Mouse (Mus musculus): ENCODE data around the gene Treml4. TPM values are rescaled to one million over a fixed set of nuclear protein-coding genes. Genes with fewer than 3 reads are reported as not detected.

The Treml4 gene
- polyA plus RNA-seq (2012; rRNA removed): 0.16 TPM in 1 of 2 replicates, not detected in the other

GRCm38 (mm10) chr17:48263741-48264362, at the start of gene Treml4:
Treml4 (plus strand) TSS chr17:48264295.
- Histone ChIP-seq H3K4me1 (ENCODE audit: control insufficient read depth, insufficient read depth, low read length) (no peaks in the 10 kb centered on the region), H3K27ac (ENCODE audit: control insufficient read depth, insufficient read depth, low read depth, low read length) (no peak within 1 kb of the TSS), H3K27me3 (ENCODE audit: control insufficient read depth, insufficient read depth, low read length) (no peaks in the 10 kb centered on the region), H3K4me3 (ENCODE audit: control insufficient read depth, low read depth, low read length) (no peak within 1 kb of the TSS), H3K36me3 (ENCODE audit: control insufficient read depth, insufficient read depth, low read length) (no peaks in the 10 kb centered on the region)
- TF ChIP-seq CTCF (IDR thresholded peaks at IDR 0.05; ENCODE audit: control insufficient read depth, insufficient read depth, insufficient replicate concordance, low read depth, low read length) (no peak), POLR2A (IDR thresholded peaks at IDR 0.05; ENCODE audit: control insufficient read depth, low read depth, low read length) (no peak)

- no peaks in the 10 kb centered on the region for H3K4me1 ChIP-seq (ENCODE audit: control insufficient read depth, insufficient read depth, low read length)
- no peak overlapping the region for H3K27ac ChIP-seq (ENCODE audit: control insufficient read depth, insufficient read depth, low read depth, low read length)
- H3K27me3 ChIP-seq (ENCODE audit: control insufficient read depth, insufficient read depth, low read length): no peaks in the 10 kb centered on the region
- H3K4me3 ChIP-seq (ENCODE audit: control insufficient read depth, low read depth, low read length): no peak overlapping the region
- no peak for TF ChIP-seq CTCF (IDR thresholded peaks at IDR 0.05; ENCODE audit: control insufficient read depth, insufficient read depth, insufficient replicate concordance, low read depth, low read length)
- no peak for TF ChIP-seq POLR2A (IDR thresholded peaks at IDR 0.05; ENCODE audit: control insufficient read depth, low read depth, low read length)
- no peaks in the 10 kb centered on the region for H3K36me3 ChIP-seq (ENCODE audit: control insufficient read depth, insufficient read depth, low read length)
Observed at GRCm38 (mm10) chr17:48215429-48215828, 48.7 kb upstream of the Treml4 start.

GRCm38 (mm10) chr17:48230680-48231079, 33.4 kb upstream of the Treml4 start:
- H3K27ac ChIP-seq (ENCODE audit: control insufficient read depth, insufficient read depth, low read depth, low read length): no peak overlapping the region
- no peak overlapping the region for H3K4me3 ChIP-seq (ENCODE audit: control insufficient read depth, low read depth, low read length)
- H3K4me1 ChIP-seq (ENCODE audit: control insufficient read depth, insufficient read depth, low read length): no peaks in the 10 kb centered on the region; the same call in 1 of the 2 replicates
- no peak for TF ChIP-seq CTCF (IDR thresholded peaks at IDR 0.05; ENCODE audit: control insufficient read depth, insufficient read depth, insufficient replicate concordance, low read depth, low read length)
- no peak for TF ChIP-seq POLR2A (IDR thresholded peaks at IDR 0.05; ENCODE audit: control insufficient read depth, low read depth, low read length)
- H3K36me3 ChIP-seq (ENCODE audit: control insufficient read depth, insufficient read depth, low read length): no peaks in the 10 kb centered on the region
- no peaks in the 10 kb centered on the region for H3K27me3 ChIP-seq (ENCODE audit: control insufficient read depth, insufficient read depth, low read length)

- Histone ChIP-seq H3K27ac (ENCODE audit: control insufficient read depth, insufficient read depth, low read depth, low read length) (no peak within 1 kb of the TSS), H3K36me3 (ENCODE audit: control insufficient read depth, insufficient read depth, low read length) (no peaks in the 10 kb centered on the region), H3K4me3 (ENCODE audit: control insufficient read depth, low read depth, low read length) (peak within 1 kb of the TSS; percentile 70), H3K4me1 (ENCODE audit: control insufficient read depth, insufficient read depth, low read length) (no peaks in the 10 kb centered on the region; the same call in 1 of the 2 replicates), H3K27me3 (ENCODE audit: control insufficient read depth, insufficient read depth, low read length) (no peaks in the 10 kb centered on the region)
- TF ChIP-seq CTCF (IDR thresholded peaks at IDR 0.05; ENCODE audit: control insufficient read depth, insufficient read depth, insufficient replicate concordance, low read depth, low read length) (no peak), POLR2A (IDR thresholded peaks at IDR 0.05; ENCODE audit: control insufficient read depth, low read depth, low read length) (no peak)
Observed at GRCm38 (mm10) chr17:48232518-48232917, 31.6 kb upstream of the Treml4 start, which contains the start of gene Trem1. Trem1 (plus strand) TSS chr17:48232768.

- Histone ChIP-seq H3K36me3 (ENCODE audit: control insufficient read depth, insufficient read depth, low read length) (no peaks in the 10 kb centered on the region), H3K27me3 (ENCODE audit: control insufficient read depth, insufficient read depth, low read length) (no peaks in the 10 kb centered on the region), H3K27ac (ENCODE audit: control insufficient read depth, insufficient read depth, low read depth, low read length) (no peak overlapping the region), H3K4me3 (ENCODE audit: control insufficient read depth, low read depth, low read length) (peak overlapping the region; percentile 62), H3K4me1 (ENCODE audit: control insufficient read depth, insufficient read depth, low read length) (no peaks in the 10 kb centered on the region; the same call in 1 of the 2 replicates)
- TF ChIP-seq POLR2A (IDR thresholded peaks at IDR 0.05; ENCODE audit: control insufficient read depth, low read depth, low read length) (no peak), CTCF (IDR thresholded peaks at IDR 0.05; ENCODE audit: control insufficient read depth, insufficient read depth, insufficient replicate concordance, low read depth, low read length) (no peak)
Observed at GRCm38 (mm10) chr17:48233789-48234188, 30.3 kb upstream of the Treml4 start.

- TF ChIP-seq POLR2A (IDR thresholded peaks at IDR 0.05; ENCODE audit: control insufficient read depth, low read depth, low read length) (no peak), CTCF (IDR thresholded peaks at IDR 0.05; ENCODE audit: control insufficient read depth, insufficient read depth, insufficient replicate concordance, low read depth, low read length) (no peak)
- peak overlapping the region; percentile 56 for H3K4me3 ChIP-seq (ENCODE audit: control insufficient read depth, low read depth, low read length)
- no peaks in the 10 kb centered on the region for H3K36me3 ChIP-seq (ENCODE audit: control insufficient read depth, insufficient read depth, low read length)
- H3K27me3 ChIP-seq (ENCODE audit: control insufficient read depth, insufficient read depth, low read length): no peaks in the 10 kb centered on the region
- H3K27ac ChIP-seq (ENCODE audit: control insufficient read depth, insufficient read depth, low read depth, low read length): no peak overlapping the region
- no peaks in the 10 kb centered on the region; the same call in 1 of the 2 replicates for H3K4me1 ChIP-seq (ENCODE audit: control insufficient read depth, insufficient read depth, low read length)
Observed at GRCm38 (mm10) chr17:48234550-48234949, 29.5 kb upstream of the Treml4 start.

- H3K4me3 ChIP-seq (ENCODE audit: control insufficient read depth, low read depth, low read length): peak overlapping the region; percentile 56
- no peaks in the 10 kb centered on the region for H3K36me3 ChIP-seq (ENCODE audit: control insufficient read depth, insufficient read depth, low read length)
- no peak overlapping the region for H3K27ac ChIP-seq (ENCODE audit: control insufficient read depth, insufficient read depth, low read depth, low read length)
- no peaks in the 10 kb centered on the region for H3K4me1 ChIP-seq (ENCODE audit: control insufficient read depth, insufficient read depth, low read length)
- H3K27me3 ChIP-seq (ENCODE audit: control insufficient read depth, insufficient read depth, low read length): no peaks in the 10 kb centered on the region
- no peak for TF ChIP-seq POLR2A (IDR thresholded peaks at IDR 0.05; ENCODE audit: control insufficient read depth, low read depth, low read length)
- TF ChIP-seq CTCF (IDR thresholded peaks at IDR 0.05; ENCODE audit: control insufficient read depth, insufficient read depth, insufficient replicate concordance, low read depth, low read length): no peak
Observed at GRCm38 (mm10) chr17:48235773-48236370, 28.2 kb upstream of the Treml4 start.
